Mouse (Mus musculus) erythroblast, embryonic 14.5 days (primary cell): ENCODE data around the gene Gp5.

ENCODE experiments used
- GATA1 ChIP-seq: IDR thresholded peaks from 2 replicates; pipeline ENCODE4 v1.6.1; 2012; ENCODE audit warnings: low read length, inconsistent platforms, mixed read lengths
- TAL1 ChIP-seq: IDR thresholded peaks from 3 replicates; pipeline ENCODE4 v1.6.1; 2012; ENCODE audit warnings: low read length, inconsistent platforms, mixed read lengths

DNA sequence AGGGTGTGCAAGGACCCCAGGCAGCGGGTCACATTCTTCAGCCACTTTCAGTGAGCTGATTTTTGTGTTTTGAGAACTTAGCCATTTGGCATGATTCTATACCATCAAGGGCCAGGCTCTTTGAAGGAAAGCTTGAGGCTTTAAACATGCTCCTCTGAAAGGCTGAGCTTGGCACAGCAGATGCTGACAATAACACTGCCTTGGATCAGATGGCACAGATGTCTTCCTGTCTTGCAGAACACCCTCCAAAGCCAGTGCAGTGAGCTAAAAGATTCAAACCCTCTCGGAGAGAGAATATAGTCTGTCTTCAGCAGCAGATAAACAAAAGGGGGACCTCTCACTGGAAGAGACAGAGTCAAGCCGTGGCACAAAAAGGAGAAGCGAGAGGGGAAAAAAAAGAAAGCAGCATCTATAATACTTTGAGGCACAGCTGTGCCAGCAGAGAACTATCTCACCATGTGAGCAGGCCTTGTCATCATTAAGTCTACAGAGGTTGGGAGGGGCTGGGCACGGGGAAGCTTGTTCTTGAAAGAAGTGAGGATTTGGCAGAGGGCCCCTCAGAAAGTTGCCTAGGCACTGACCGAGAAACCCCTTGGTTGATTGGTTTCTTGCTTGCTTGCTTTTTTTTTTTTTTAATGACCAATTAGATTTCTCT lies 38.5 kb downstream of the Gp5 start:
- TF ChIP-seq GATA1 = no peak
- TF ChIP-seq TAL1 = no peak
